Mouse (Mus musculus): ENCODE data around the gene Zfp52. TPM values are rescaled to one million over a fixed set of nuclear protein-coding genes. Genes with fewer than 3 reads are reported as not detected.

Zfp52 gene
- 1 to 10 TPM; 6.0 to 6.2 TPM for total RNA-seq (2021)
- long read RNA-seq, experiment 1, partial matches to known transcripts = 0 of 4 reads
- long read RNA-seq, experiment 1, other reads (novel, unspliced or antisense) = 1 of 4 reads
- long read RNA-seq, experiment 2, partial matches to known transcripts = 0 of 2 reads
- long read RNA-seq, experiment 2, other reads (novel, unspliced or antisense) = 0 of 2 reads

DNA sequence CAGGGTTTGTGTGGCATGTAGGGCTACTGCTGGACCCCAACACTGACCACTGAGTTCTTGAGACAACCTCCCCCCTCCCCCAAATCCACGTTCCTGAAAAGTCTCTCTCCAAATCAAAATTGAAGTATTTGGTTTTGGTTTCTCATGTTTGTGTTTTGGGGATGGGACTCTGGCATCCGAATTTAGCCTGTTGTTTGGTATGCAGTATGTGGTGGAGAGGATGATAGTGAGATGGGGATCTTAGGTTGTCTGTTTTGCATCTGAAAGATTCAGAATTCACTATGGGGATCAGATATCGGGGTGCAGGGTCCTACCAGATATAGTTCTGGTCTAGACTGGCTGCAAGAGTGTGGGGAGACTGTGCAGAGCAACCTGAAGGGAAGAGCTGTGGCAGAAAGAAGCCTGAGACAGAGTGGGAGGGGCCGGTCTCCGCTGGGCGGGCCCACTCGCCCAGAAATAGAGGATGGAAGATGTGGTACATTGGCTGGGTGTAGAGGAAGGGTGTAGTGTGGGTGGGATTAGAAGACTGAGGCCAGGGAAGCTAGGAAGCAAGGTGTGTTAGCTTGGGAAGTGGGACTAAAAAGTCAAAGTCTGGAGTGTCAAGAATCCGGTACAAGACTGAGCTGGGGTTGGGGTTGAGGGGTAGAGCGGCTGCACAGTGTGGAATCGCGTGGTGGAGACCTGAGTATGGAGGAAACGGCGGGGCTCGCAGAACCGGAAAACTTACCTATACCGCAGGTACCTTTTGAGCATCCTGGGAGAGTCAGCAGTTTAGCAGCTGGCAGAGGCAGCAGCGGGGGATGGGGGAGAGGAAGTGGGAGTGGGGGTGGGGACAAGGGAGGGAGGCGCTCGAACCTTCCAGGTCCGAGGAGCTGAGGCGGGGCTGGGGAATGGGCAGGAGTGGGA is at the start of gene Zfp52:
TSS of gene Zfp52 (plus strand) at position 444 of the 906 bp plus-strand sequence.
- intact Hi-C loops (cut with DNase I) = loop anchor here (2.0 kb wide), 1 partner anchor 31 kb away; the partner anchor contains the start of gene Zfp948
- DNase-seq (ENCODE audit: low spot score in 2 of 2) = peak; percentile 64 to 66

DNA sequence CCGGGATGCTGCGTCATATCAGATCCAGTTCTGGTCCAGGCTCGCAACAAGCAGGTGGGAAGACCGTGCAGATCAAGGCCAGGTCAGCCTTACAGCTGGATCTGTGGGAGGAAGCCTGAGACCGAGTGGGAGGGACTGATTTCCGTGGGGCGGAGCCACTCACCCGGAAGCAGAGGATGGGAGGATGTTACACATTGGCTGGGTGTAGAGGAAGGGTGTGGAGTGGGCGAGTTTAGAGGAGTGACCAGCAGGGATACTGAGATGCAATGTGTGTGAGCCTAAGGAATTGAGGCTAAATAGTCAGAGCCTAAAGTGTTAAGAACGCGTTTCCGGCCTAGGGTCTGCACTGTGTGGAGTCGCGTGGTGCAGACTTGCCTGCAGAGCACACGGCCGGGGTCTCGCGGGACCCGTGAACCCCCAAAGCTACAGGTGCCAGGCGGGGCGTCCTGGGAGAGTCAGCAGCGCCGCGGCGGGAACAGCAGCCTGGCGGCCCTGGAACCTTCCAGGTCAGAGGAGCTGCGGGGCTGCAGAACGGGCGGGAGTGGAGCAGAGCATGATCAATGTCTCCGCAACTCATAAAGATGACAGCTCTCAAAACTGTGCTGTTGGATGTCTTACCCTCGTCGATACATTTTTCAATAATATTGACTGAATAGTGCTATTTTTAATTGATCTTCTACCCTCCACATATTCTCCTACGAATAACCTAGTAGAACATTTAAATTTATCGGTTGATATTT is 46.4 kb upstream of the Zfp52 start, which contains the start of gene Zfp53:
TSS of gene Zfp53 (plus strand) at position 239 of the 740 bp plus-strand sequence.
- intact Hi-C loops (cut with DNase I) = loop anchor here (5.0 kb wide), 1 partner anchor 37 kb away; the partner anchor contains the start of gene Zfp51

DNA sequence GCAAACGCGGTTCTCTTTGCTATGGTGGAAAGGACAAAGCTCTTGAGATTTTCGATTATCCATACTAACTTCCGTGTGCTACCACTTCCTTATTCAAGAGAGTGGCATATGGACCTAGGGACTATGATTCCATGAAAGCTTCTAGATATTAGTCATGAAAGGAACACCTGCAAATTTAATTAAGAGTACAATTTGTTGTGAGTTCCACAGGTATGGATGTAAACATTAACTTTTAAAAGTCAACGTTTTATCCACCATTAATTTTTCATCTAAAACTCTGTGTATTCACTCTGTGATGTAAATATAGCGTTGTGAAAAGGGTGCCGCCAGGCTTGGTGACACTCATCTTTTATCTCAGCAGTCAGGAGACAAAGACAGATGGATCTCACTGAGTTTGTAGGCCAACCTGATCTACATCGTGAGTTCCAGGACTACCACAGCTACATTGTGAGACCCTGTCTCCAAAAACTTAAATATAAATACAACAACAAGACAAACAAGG is 45.8 kb upstream of the Zfp52 start:
- DNase-seq (ENCODE audit: low spot score in 2 of 2) = no peak
- intact Hi-C loops (cut with DNase I) = loop anchor here (5.0 kb wide), 1 partner anchor 37 kb away; the partner anchor contains the start of gene Zfp51

More for the DNA sequence above, 46.4 kb upstream of the Zfp52 start, which contains the start of gene Zfp53:
- DNase-seq (ENCODE audit: low spot score in 2 of 2) = peak; percentile 80 to 83

DNA sequence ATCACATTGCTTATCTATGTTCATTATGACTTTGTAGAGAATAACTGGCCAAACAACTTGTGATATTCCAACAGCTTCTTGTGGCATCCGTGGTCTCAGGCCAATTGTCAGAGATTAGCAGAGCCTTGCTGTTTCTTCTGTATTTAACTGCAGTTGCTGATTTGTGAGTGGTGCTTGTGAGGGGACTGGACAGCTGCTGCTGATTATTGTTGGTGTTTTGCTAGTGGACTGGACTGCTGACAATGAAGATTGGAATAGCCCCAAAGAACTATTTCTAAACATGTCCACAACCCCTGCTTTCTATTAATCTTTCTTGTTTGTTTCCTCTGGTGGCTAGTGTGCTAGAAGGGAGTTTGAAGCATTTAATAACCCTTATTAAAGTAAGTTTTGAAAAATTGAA is 34.0 kb upstream of the Zfp52 start:
- DNase-seq (ENCODE audit: low spot score in 2 of 2) = no peak
- intact Hi-C loops (cut with DNase I) = no loop called here

DNA sequence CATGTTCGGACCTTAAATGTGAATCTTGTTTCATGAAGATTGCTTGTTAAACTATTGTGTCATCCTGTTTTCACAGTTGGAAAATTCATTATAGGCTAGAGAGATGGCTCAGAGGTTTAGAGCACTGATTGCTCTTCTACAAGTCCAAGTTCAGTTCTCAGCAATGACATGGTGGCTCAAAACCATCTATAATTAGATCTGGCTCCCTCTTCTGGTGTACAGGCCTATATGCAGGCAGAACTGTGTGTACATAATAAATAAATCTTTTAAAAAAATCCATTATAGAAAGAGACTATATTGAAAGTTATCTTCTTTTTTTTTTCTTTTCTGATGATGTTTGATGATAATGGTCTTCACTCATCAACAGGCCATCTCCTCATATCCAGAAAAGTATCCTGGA is 30.8 kb upstream of the Zfp52 start:
- no peak for DNase-seq (ENCODE audit: low spot score in 2 of 2)
- intact Hi-C loops (cut with DNase I) = no loop called here

DNA sequence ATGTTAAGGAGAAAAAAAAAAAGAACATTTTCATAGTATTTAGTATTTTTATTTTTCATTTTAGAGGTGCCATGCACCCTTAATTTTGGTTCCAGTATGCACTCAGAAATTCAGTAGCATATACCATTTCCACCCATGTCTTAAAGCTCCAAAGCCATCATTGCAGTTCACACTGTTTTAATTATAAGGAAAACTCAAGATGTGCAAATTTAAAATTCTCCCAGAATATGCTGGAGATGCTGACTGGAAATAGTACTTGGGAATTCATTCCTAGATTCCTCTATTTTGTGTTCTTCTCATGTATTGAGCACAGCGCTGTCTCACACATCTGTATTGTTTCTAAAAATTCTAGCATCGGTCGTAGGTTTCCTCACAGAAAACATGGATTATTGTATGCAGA is 29.1 kb upstream of the Zfp52 start:
- DNase-seq (ENCODE audit: low spot score in 2 of 2) = no peak
- intact Hi-C loops (cut with DNase I) = no loop called here

DNA sequence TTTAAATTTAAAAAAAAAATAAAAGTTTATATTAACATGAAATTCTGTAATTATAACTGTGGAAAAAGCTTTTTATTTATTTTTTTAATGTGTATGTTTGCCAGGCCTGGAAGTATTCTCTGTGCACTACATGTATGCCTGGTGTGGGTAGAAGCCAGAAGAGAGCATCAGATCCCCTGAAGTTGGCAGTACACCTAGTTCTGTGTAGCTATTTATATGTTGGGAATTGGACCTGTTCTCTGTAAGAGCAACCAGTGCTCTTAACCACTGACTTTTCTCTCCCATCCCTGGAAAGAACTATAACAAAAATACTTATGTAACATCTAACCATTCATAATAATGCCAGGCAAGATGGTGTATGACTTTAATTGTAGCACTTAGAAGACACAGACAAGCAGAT is 25.6 kb upstream of the Zfp52 start:
- DNase-seq (ENCODE audit: low spot score in 2 of 2) = no peak
- intact Hi-C loops (cut with DNase I) = no loop called here

DNA sequence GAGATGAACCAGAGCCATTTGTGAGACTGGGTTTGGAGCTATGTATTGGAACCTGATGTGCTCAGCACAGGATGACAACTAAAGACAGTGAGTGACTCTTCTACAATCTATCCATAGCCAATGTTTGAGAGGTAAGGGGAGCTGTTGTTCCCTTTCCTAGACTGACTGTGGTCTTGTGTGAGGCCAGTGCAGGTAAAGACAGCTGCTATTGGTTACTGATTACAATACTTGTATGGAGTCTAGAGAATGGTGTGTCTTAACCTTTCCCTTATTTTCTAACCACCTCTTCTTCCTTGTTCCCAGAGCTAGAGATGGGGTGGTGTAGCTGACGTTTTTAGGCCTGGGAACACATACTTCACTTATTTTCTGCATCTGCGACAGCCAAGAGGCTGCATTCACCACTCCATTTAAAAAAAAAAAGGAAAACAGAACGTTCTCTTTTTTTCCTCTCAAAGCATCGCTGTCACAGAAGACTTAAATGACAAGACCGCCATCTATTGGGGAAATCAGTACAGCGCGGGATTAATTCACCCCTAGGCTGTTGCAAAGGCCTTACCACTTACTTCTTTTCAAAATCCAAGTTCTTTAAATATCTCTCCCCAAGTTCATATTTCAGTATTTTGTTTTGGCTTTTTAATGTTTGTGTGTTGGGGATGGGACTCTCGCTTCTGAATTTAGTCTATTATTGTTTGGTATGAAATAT is 19.8 kb upstream of the Zfp52 start:
- DNase-seq (ENCODE audit: low spot score in 2 of 2) = peak; percentile 84 to 93
- intact Hi-C loops (cut with DNase I) = loop anchor here (2.0 to 5.0 kb wide), 3 partner anchors 51 to 243 kb away; partner anchors contain the start of genes Zfp51 and Zfp948

DNA sequence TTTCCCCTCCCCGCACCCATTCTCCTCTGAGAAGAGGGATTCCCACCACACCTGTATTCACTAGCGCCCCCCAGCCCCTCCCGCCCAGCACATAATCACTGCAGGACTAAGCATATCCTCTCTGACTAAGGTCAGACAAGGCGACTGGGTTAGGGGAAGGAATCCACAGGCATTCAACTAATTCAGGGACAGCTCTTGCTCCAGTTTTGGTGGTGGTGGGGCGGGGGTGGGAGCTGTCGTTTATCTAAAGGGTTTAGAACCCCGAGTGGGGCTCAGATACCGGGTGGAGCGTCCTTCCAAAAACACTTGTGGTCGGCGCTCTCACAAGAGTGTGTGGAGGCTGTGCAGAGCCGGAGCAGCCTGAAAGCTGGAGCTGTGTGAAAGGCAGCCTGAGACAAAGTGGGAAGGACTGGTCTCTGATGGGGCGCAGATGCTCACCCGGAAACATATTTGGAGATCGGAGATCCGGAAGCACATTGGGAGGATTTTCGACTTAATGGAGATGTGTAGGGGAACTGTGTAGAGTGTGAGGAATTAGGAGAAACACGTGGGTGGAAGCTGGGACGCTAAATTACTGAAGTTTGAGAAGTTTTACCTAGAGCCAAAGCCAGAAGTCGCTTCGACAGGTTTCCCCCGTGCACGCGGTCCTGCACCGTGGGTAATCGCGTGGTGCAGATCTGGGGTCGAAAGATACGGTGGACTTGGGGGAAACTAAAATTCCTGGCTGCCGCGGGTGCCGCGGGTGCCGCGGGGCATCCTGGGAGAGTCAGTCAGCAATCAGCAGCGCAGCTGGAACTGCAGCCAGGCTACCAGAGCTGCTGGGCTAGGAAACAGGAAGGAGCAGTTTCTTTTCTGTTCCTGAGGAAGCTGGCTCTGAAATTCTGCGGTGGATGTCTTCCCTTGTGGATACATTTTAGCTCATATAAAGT is 18.9 kb upstream of the Zfp52 start:
- intact Hi-C loops (cut with DNase I) = loop anchor here (2.0 to 5.0 kb wide), 3 partner anchors 50 to 244 kb away; partner anchors contain the start of genes Zfp51 and Zfp948
- peak; percentile 52 to 65 for DNase-seq (ENCODE audit: low spot score in 2 of 2)

DNA sequence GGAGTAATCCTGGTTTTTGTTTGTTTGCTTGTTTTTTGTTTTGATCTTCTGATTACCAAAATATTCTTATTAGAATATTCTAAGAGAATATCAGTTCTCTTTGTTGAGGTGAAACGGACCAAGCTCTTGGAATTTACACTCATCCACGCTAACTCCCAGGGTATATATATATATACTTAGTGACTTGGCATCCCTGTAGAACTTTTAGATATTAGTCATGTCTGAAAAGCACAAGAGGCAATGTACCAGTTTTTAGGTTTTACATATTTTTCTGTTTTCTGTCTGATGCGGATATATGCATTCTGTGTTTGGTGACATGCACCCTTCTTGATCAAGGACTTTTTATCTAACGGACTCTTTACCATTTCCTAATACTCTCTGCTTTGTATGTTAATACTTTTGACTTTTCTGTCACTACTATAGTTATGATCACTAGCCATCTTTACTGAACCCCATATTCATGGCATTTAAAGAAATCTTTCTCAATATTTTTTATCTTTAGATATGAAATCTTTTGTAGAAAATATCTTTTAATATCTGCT is 18.1 kb upstream of the Zfp52 start:
- no peak for DNase-seq (ENCODE audit: low spot score in 2 of 2)
- intact Hi-C loops (cut with DNase I) = loop anchor here (2.0 to 5.0 kb wide), 3 partner anchors 50 to 245 kb away; partner anchors contain the start of genes Zfp51 and Zfp948

DNA sequence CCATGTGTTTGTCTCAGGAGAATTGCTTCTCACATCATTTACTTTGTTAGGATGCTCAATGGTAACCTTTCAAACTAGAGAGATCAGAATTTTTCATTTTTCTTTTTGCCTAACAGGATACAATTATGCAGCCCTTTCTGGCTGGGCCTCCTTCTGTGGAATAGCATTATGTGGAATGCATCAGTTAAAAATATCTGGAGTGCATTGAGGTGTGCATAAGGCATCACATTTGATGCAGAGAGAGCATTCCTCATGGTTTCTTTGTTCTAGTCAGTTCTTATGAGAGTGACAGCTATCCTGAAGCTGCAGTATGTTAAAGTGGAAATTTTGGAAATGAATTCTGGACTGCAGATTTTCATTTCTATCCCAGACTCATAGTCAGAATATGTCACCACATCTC is 9.1 kb upstream of the Zfp52 start:
- intact Hi-C loops (cut with DNase I) = no loop called here
- DNase-seq (ENCODE audit: low spot score in 2 of 2) = no peak

DNA sequence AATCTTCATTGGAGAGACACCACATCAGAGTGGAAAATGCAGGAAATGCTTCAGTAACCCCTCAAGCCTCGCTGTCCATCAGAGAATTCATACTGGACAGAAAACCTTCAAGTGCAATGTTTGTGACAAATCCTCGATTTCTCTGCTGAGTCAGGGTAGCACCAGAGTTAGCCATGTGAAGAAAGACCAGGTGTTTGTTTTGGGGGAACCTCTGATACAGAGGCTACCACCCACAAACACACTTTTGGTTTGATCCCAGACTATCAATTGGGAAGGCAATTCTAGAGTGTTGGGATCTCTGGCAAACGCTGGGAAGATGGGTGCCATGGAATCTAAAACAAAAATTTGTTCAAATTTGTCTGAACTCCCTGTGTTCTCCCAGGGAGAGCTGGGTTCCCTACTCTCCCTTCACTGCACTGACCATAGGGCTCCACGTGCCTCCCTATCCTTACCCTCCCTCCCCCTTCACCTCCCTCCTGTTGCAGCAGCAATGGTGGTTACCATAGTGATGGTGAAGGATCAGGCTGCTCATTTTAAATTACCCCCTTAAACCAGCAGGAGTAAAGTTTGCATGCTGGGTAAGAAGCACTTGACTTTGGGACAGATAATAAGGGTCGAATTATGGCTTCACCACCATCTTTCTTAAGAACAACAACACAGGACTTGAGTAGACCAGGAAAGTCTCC is 4.6 kb upstream of the Zfp52 start:
- intact Hi-C loops (cut with DNase I) = no loop called here
- no peak for DNase-seq (ENCODE audit: low spot score in 2 of 2)

DNA sequence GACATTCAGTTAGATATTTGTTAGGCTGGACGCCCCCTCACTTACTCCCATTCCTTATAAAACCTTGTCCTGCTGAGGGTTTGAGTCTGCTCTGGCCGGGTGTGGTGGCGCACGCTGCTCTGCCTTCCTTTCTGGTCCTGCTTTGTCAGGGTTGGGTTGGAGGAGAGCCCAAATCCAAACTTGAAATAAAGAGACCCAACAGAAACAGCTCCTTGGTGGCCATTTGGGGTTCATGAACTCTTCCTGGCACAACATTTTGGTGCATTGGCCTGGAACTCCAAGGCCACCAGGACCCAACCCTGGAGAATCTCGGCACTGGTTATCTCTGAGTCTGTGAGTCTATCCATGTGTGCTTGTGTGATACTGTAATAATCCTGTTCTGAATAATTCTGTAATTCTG is 3.7 kb upstream of the Zfp52 start:
- DNase-seq (ENCODE audit: low spot score in 2 of 2) = peak; percentile 11 to 33
- intact Hi-C loops (cut with DNase I) = no loop called here

DNA sequence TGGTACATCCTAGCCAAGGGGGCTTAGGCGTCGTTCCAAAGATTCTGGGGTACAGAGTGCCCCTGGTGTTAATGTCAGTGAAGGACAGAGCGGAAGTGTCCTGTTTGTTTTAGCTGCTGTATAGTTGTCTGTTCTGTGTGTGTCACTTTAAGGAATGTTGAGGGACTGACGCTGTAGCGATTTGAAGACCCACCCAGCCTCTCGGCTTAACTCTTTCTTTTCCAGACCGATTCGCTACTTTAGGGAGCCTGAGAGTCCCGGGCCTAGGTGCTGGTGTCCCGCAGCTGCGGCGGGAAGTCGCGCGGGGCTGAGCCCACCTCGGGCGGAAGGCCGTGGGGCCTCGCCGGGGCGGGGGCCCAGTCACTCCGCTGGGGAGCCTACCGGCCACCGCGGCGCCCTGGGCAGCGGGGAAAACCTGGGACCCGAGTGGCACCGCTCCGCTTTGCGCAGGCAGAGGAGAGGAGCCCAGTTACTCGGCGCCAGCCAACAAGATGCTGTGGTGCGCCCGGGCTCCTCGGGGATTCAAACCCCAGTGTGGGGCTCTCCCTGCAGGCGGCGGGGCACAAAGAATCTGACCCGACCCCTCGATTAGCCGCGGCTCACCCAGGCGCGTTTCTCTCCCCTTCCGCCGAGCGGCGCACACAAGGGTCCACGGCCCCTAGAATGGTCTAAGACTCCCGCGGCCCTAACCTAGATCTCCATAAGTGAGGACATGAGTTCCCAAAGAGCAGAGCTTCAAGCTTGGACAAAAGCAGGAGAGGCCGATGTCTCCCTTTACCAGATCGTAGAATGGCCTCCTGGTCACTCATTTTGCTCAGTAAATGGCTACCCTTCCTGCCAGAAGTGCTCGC is 3.0 kb upstream of the Zfp52 start:
- intact Hi-C loops (cut with DNase I) = no loop called here
- peak; percentile 71 to 82 for DNase-seq (ENCODE audit: low spot score in 2 of 2)

DNA sequence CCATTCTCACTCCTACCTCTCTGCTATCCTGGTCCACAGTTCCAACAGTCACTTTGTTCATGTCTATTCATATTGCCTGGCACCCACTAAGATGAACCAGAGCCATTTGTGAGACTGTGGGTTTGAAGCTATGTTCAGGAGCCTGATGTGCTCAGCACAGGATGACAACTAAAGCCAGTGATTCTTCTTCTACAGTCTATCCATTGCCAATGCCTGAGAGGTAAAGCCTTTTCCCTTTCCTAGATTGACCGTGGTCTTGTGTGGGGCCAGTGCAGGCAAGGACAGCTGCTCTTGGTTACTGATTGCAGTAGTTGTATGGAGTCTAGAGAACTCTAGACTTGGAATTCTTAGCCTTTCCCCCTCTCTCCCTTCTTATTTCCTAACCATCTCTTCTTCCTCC is 1.4 kb upstream of the Zfp52 start:
- intact Hi-C loops (cut with DNase I) = loop anchor here (2.0 kb wide), 1 partner anchor 33 kb away; the partner anchor contains the start of gene Zfp948
- DNase-seq (ENCODE audit: low spot score in 2 of 2) = no peak
